Mouse (Mus musculus) stomach, embryonic 14.5 days (tissue): Measurements from ENCODE around the gene F11r. TPM values are rescaled to one million over a fixed set of nuclear protein-coding genes. Genes with fewer than 3 reads are reported as not detected.

ENCODE experiments used
- ATAC-seq: fragments of 200-750 bp; cut with Nextera tagmentation; 2 replicates; pipeline ENCODE4 v1.8.0; 2017; ENCODE audit warnings: low read depth, moderate TSS enrichment; ENCODE audit not compliant: insufficient number of reproducible peaks, insufficient read depth, low FRiP score
- H3K27ac ChIP-seq: fragments of 300-500 bp; sonication (generic); 2 replicates; pipeline ENCODE4 v1.5.1; 2014; ENCODE audit warnings: mild to moderate bottlenecking, low read length, moderate library complexity, mixed read lengths
- H3K27me3 ChIP-seq: fragments of 300-500 bp; sonication (generic); 2 replicates; pipeline ENCODE4 v1.6.1; 2014; ENCODE audit warnings: low read length, control low read depth, mixed read lengths; ENCODE audit not compliant: control insufficient read depth, insufficient read depth
- H3K36me3 ChIP-seq: fragments of 300-500 bp; sonication (generic); 2 replicates; pipeline ENCODE4 v1.6.1; 2014; ENCODE audit warnings: mild to moderate bottlenecking, control low read depth, low read length, moderate library complexity, mixed read lengths; ENCODE audit not compliant: control insufficient read depth, insufficient read depth
- H3K4me1 ChIP-seq: fragments of 300-500 bp; sonication (generic); 2 replicates; pipeline ENCODE4 v1.6.1; 2014; ENCODE audit warnings: low read length, control low read depth, mixed read lengths; ENCODE audit not compliant: control insufficient read depth, insufficient read depth
- H3K4me2 ChIP-seq: fragments of 300-500 bp; sonication (generic); replicated peaks from 2 replicates; pipeline ENCODE4 v1.6.1; 2014; ENCODE audit warnings: low read depth, low read length, control low read depth
- H3K4me3 ChIP-seq: fragments of 300-500 bp; sonication (generic); 2 replicates; pipeline ENCODE4 v1.5.1; 2014; ENCODE audit warnings: low read depth, low read length, control low read depth
- H3K9ac ChIP-seq: fragments of 300-500 bp; sonication (generic); replicated peaks from 2 replicates; pipeline ENCODE4 v1.6.1; 2014; ENCODE audit warnings: low read depth, mild to moderate bottlenecking, control low read depth, low read length, moderate library complexity, mixed read lengths
- H3K9me3 ChIP-seq: fragments of 300-500 bp; sonication (generic); 2 replicates; pipeline ENCODE4 v1.6.1; 2016; ENCODE audit warnings: low read depth, low read length, control low read depth; ENCODE audit not compliant: control insufficient read depth
- WGBS: fragments of 180-500 bp; shearing (Covaris S2); extraction: QIAGEN DNeasy Blood & Tissue Kit; methylation state at CpG from one replicate; pipeline ENCODE4 v1.1.7; 2014; 5-methylcytosine and 5-hydroxymethylcytosine counted together
- polyA plus RNA-seq: library from polyadenylated mRNA; unstranded; fragments of >200 nt; fragmentation: Nextera tagmentation; extraction: Ambion mirVana; gene quantifications from 2 replicates; pipeline ENCODE4 v1.2.1, GENCODE M21; 2014

F11r gene
- polyA plus RNA-seq, 1 experiment from 2014 or later: 119 TPM

DNA sequence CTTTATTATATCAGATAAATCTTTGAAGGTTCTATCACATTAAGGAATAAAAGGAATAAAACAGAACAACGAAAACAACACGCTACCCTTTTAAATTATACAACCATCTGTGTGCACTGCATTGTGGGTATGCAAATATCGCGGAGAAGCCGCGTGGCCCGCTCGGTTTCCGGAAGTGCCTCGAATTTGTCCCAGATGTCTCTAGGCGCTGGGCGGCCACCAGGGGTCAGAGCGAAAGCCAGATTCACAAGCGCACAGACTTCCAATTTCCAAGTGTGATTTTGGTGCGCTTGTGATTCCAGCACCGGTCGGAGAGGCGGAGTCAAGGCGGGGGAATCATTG is 65.9 kb downstream of the F11r start, which contains the start of gene Alyref2:
Gene Alyref2 (plus strand): TSS at position 229 of the 342 bp plus-strand sequence.
- Histone ChIP-seq H3K36me3 (no peaks in the 10 kb centered on the region), H3K27me3 (no peaks in the 10 kb centered on the region), H3K27ac (peak within 1 kb of the TSS; percentile 93), H3K9me3 (no peaks in the 10 kb centered on the region), H3K4me1 (0 out of 2 replicates have a peak, but pooled peaks cover 3% of the 10 kb centered on the region), H3K9ac (peak within 1 kb of the TSS; percentile 43), H3K4me2 (peak within 1 kb of the TSS; percentile 50), H3K4me3 (peak within 1 kb of the TSS; percentile 47)
- peak; percentile 85 for ATAC-seq
- 0% methylated on average over 19 of the region's 19 CpGs for WGBS

DNA sequence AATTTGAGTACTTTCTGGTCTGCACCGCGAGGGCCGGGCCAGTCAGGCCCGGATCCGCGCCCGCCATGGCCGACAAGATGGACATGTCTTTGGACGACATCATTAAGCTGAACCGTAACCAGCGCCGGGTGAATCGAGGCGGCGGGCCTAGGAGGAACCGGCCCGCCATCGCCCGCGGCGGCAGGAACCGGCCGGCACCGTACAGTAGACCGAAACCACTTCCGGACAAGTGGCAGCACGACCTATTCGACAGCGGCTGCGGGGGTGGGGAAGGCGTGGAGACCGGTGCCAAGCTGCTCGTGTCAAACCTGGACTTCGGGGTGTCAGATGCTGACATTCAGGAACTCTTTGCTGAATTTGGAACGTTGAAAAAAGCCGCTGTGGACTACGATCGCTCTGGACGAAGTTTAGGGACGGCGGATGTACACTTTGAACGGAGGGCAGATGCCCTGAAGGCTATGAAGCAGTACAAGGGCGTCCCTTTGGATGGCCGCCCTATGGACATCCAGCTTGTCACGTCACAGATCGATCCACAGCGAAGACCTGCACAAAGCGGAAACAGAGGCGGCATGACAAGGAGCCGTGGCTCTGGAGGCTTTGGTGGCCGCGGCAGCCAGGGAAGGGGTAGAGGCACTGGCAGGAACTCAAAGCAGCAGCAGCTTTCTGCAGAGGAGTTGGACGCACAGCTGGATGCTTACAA is 66.4 kb downstream of the F11r start:
- H3K4me3 ChIP-seq: peak overlapping the region; percentile 47
- peak overlapping the region; percentile 50 for H3K4me2 ChIP-seq
- H3K9me3 ChIP-seq: no peaks in the 10 kb centered on the region
- H3K9ac ChIP-seq: peak overlapping the region; percentile 43
- 0 out of 2 replicates have a peak, but pooled peaks cover 3% of the 10 kb centered on the region for H3K4me1 ChIP-seq
- H3K27ac ChIP-seq: peak overlapping the region; percentile 93
- under 1% methylated on average over 53 of the region's 53 CpGs for WGBS
- H3K27me3 ChIP-seq: no peaks in the 10 kb centered on the region
- peak; percentile 66 for ATAC-seq
- H3K36me3 ChIP-seq: no peaks in the 10 kb centered on the region

DNA sequence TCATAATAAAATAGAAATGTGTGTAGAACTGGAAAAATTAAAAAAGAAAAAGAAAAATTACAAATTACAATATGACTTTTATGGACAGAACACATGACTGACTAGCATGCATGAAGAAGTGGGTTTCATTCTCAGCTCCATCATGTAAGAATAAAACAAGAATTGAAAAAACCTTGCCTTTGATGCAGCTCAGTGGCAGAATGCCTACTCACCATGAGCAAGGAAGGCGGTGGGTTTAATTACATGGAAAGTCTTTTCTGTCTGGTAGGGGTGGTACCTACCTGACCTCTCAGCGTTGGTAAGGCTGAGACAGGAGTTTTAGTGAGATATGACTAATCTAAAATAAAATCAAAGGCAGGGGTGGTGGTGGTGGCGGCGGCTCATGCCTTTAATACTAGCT is 67.3 kb downstream of the F11r start:
- no peak for ATAC-seq
- WGBS: 75% methylated on average over 4 of the region's 4 CpGs
- Histone ChIP-seq H3K27me3 (no peaks in the 10 kb centered on the region), H3K4me3 (peak overlapping the region; percentile 47), H3K4me1 (0 out of 2 replicates have a peak, but pooled peaks cover 3% of the 10 kb centered on the region), H3K27ac (no peak overlapping the region), H3K36me3 (no peaks in the 10 kb centered on the region), H3K9me3 (no peaks in the 10 kb centered on the region), H3K9ac (no peak overlapping the region), H3K4me2 (peak overlapping the region; percentile 50)

DNA sequence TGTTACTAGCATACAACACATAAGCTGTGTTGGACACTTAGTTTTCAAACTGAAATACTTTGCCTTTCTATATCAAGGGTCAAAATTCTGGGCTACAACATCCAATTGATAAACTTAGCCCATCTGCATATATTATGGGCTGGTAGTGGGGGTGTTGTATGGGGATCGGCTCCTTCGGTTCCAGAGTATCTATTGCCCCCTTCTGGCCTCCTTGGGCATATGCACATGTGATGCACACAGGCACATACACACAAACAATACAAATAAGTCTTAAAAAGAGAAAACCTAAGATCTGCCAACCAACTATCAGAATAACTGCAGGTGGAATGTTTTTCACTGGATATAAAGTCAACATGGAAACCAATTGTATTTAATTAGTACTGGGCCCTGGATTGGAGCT is 75.9 kb downstream of the F11r start:
- Histone ChIP-seq H3K9ac (no peak overlapping the region), H3K4me1 (no peaks in the 10 kb centered on the region), H3K4me3 (no peak overlapping the region), H3K36me3 (no peaks in the 10 kb centered on the region), H3K9me3 (no peaks in the 10 kb centered on the region), H3K27ac (no peak overlapping the region), H3K4me2 (no peak overlapping the region), H3K27me3 (no peaks in the 10 kb centered on the region)
- no peak for ATAC-seq
- 91% methylated on average over 2 of the region's 2 CpGs for WGBS

DNA sequence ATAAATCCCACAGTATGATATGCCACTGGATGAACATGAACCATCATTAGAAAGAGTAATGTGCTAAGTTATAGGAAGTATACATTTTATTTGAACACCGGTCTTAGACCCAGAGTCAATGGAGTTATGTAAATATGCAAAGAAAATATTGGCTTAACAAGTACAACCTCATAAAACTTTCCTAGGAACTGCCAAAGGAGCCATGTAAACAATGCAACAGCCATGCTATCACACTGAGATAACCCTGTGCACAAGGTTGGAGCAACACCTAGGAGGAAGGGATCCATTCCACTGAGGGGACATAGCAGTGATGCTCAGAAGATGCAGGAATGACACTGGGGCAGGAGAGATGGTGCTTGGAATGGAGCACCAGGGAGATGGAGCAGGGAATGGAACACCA is 76.4 kb downstream of the F11r start:
- Histone ChIP-seq H3K9ac (no peak overlapping the region), H3K4me3 (no peak overlapping the region), H3K27ac (no peak overlapping the region), H3K4me2 (no peak overlapping the region), H3K36me3 (no peaks in the 10 kb centered on the region), H3K4me1 (no peaks in the 10 kb centered on the region), H3K9me3 (no peaks in the 10 kb centered on the region), H3K27me3 (no peaks in the 10 kb centered on the region)
- 67% methylated on average over 1 of the region's 1 CpGs for WGBS
- peak; percentile 58; the same call in 1 of the 2 replicates for ATAC-seq

Other genes starting within 250 kb of the F11r start
- gene Pcp4l1, start 241.3 kb upstream of the F11r start, polyA plus RNA-seq: 35.6 and 39.6 TPM in 2 replicates
- gene Nr1i3, start 223.6 kb upstream of the F11r start, polyA plus RNA-seq: 0.17 and 0.30 TPM in 2 replicates
- 25.0 and 28.2 TPM in 2 replicates for gene Tomm40l, start 215.0 kb upstream of the F11r start, polyA plus RNA-seq
- 3.9 and 7.3 TPM in 2 replicates for gene Apoa2, start 212.5 kb upstream of the F11r start, polyA plus RNA-seq
- gene Fcer1g, start 203.2 kb upstream of the F11r start, polyA plus RNA-seq: 52.5 and 58.4 TPM in 2 replicates
- 5.3 and 6.3 TPM in 2 replicates for gene Adamts4, start 187.1 kb upstream of the F11r start, polyA plus RNA-seq
- gene Ndufs2, start 186.1 kb upstream of the F11r start, polyA plus RNA-seq: 219 and 234 TPM in 2 replicates
- 81.1 and 87.0 TPM in 2 replicates for gene B4galt3, start 167.2 kb upstream of the F11r start, polyA plus RNA-seq
- gene Ppox, start 156.3 kb upstream of the F11r start, polyA plus RNA-seq: 56.7 and 57.7 TPM in 2 replicates
- 68.8 and 70.6 TPM in 2 replicates for gene Usp21, start 149.5 kb upstream of the F11r start, polyA plus RNA-seq
- 118 and 130 TPM in 2 replicates for gene Ufc1, start 142.5 kb upstream of the F11r start, polyA plus RNA-seq
- gene Dedd, start 108.4 kb upstream of the F11r start, polyA plus RNA-seq: 48.8 and 54.1 TPM in 2 replicates
- gene Nit1, start 91.9 kb upstream of the F11r start, polyA plus RNA-seq: 37.1 and 40.8 TPM in 2 replicates
- gene Pfdn2, start 91.9 kb upstream of the F11r start, polyA plus RNA-seq: 44.7 TPM in 2 replicates
- gene Klhdc9, start 76.7 kb upstream of the F11r start, polyA plus RNA-seq: 1.5 and 1.6 TPM in 2 replicates
- gene Nectin4, start 67.4 kb upstream of the F11r start, polyA plus RNA-seq: 10.7 and 13.7 TPM in 2 replicates
- 0.67 and 1.3 TPM in 2 replicates for gene Arhgap30, start 48.6 kb upstream of the F11r start, polyA plus RNA-seq
- gene Usf1, start 26.2 kb upstream of the F11r start, polyA plus RNA-seq: 85.2 and 95.0 TPM in 2 replicates
- 3.0 and 3.1 TPM in 2 replicates for gene Tstd1, start 18.7 kb upstream of the F11r start, polyA plus RNA-seq
- gene Alyref2, start 65.9 kb downstream of the F11r start, polyA plus RNA-seq: 14.5 and 14.6 TPM in 2 replicates
- gene Itln1, start 97.8 kb downstream of the F11r start, polyA plus RNA-seq: not detected in 2 replicates
- gene Cd244a, start 121.7 kb downstream of the F11r start, polyA plus RNA-seq: 0.21 and 0.26 TPM in 2 replicates
- gene Ly9, start 169.9 kb downstream of the F11r start, polyA plus RNA-seq: not detected in 2 replicates
- 0.14 TPM in 1 of 2 replicates, not detected in the other for gene Slamf7, start 215.5 kb downstream of the F11r start, polyA plus RNA-seq
- 2.5 and 3.2 TPM in 2 replicates for gene Cd48, start 244.5 kb downstream of the F11r start, polyA plus RNA-seq